Mouse (Mus musculus) v-Abl transformed pro-B cells (cell line): ENCODE data around the gene Tenm2.

Experiments used
- in situ Hi-C, 2 experiments: fragments of 400-800 bp; cut with MboI; formaldehyde crosslinking; loops; one replicate each; pipeline ENCODE4 v1.15.1; 2025; ENCODE audit not compliant: unreplicated experiment in 2 of 2

The Tenm2 gene

DNA sequence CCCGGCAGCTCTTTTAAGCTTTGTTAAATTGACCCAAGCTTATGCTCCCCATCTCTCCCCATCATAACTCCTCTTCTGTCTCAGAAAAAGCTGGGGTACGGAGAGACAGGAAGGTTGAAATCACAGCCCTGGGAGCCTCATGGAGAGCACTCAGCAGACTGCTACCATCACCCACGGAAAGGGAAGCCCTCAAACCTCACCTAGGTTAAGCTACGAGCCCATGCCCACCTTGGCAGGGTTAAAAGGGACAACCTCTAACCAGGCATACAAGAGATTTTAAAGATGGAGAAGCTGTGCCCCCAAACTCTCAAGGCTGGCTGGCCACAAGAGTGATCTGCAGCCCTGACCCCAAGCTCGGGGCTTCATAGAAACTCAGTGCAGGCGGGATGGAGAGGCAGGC is 1258.7 kb downstream of the Tenm2 start:
- in situ Hi-C loops: no loop called here

- in situ Hi-C loops: no loop called here
Observed at GRCm38 (mm10) chr11:35976482-35976881, 1259.3 kb downstream of the Tenm2 start.

GRCm38 (mm10) chr11:35974632-35975450 is 1260.9 kb downstream of the Tenm2 start:
- in situ Hi-C loops: no loop called here

- in situ Hi-C loops: no loop called here
Observed at GRCm38 (mm10) chr11:35973135-35973534, 1262.6 kb downstream of the Tenm2 start.

GRCm38 (mm10) chr11:35972270-35972931 is 1263.4 kb downstream of the Tenm2 start:
- in situ Hi-C loops: no loop called here

GRCm38 (mm10) chr11:35970806-35971705 is 1264.7 kb downstream of the Tenm2 start:
- in situ Hi-C loops: no loop called here

GRCm38 (mm10) chr11:35968291-35968690 is 1267.5 kb downstream of the Tenm2 start:
- in situ Hi-C loops: no loop called here

GRCm38 (mm10) chr11:35963981-35964549 is 1271.7 kb downstream of the Tenm2 start:
- in situ Hi-C loops: no loop called here

DNA sequence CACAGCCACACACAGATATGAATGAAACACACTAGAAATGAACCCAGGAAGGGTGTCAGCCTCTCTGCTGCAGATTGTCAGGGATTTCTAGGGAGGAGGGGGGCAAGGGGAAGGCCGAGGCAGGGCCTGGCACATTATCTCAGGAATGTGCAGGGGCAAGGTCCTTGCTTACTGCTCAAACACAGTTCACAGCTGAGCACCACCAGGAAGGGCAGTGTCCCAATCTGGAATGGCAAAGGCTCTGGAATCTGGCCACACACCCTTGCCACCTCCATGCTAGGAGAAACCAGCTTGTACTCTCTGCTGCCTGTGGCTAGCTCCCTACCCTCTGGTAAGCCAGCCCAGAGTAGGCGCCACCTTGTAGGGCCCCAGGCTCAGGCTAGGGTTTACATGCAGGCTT is 1272.2 kb downstream of the Tenm2 start:
- in situ Hi-C loops: no loop called here

DNA sequence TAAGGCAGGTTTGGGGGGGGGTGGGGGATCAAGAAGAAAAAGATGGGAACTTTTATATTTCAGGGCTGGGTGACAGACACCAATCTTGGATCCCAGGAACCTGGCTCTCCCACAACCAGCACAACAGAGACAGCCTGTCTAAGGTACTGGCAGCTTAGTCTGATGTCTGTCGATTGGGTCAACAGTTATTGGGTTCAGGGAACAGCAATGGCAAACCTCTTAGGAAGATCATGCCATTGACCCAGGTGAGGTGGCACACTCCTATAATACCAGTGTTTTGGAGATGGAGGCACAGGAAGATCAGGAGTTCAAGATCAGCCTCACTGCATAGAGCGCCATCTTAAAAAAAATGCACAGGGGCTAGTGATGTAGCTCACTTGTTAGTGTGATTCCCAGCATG is 1273.3 kb downstream of the Tenm2 start:
- in situ Hi-C loops: no loop called here

GRCm38 (mm10) chr11:35959270-35959669 is 1276.5 kb downstream of the Tenm2 start:
- in situ Hi-C loops: no loop called here
